Comparison of ENCODE assay signal across 9 mouse cellular contexts in genomic region chr9:62549809-62550208, GRCm38 (mm10). TPM values are rescaled to one million over a fixed set of nuclear protein-coding genes. Genes with fewer than 3 reads are reported as not detected.
DNase-seq lines count a peak whose midpoint lies in the region; ATAC-seq and TF ChIP-seq lines count a peak whose summit lies in the region.
"Had no signal": no experiment of that assay in that cellular context is flagged by ENCODE, and none has a peak within 500 bp of the region (broad histone marks: within the 10 kb centered on the region; RNA-seq: fewer than 3 reads in every experiment).

No protein-coding gene starts in this region.

- H3K27me3 ChIP-seq in MEL (ENCODE audit: control insufficient read depth in 1 of 2, insufficient read depth in 2 of 2, low read length in 2 of 2): peaks cover 0 to 1% of the 10 kb centered on the region in 2 experiments; a peak in 2 of 4 replicates
- H3K27me3 ChIP-seq in forebrain, embryonic 14.5 days (replicated peaks; ENCODE audit: control insufficient read depth, insufficient read depth, low read length): no peaks in the 10 kb centered on the region

- peak; percentile 48 for ATAC-seq in forebrain, embryonic 14.5 days

- TF ChIP-seq EP300 in MEL (IDR thresholded peaks at IDR 0.05; ENCODE audit: low read depth in 1 of 2, low read length in 2 of 2): no peak

- no peak for TF ChIP-seq POLR2A in MEL (IDR thresholded peaks at IDR 0.05; ENCODE audit: control insufficient read depth in 1 of 2, insufficient read depth in 1 of 2, low read depth in 1 of 2, low read length in 2 of 2, poor library complexity in 1 of 2)

- H3K4me3 ChIP-seq in MEL (ENCODE audit: control insufficient read depth in 1 of 2, insufficient read depth in 1 of 2, low read depth in 2 of 2, low read length in 2 of 2): no peak overlapping the region
- no peak overlapping the region for H3K4me3 ChIP-seq in forebrain, embryonic 14.5 days (ENCODE audit: low read depth, low read length)
- H3K4me3 ChIP-seq: limb, embryonic 12.5 days had no signal

- H3K27ac ChIP-seq in MEL (ENCODE audit: control insufficient read depth, low read depth, low read length): no peak overlapping the region
- H3K27ac ChIP-seq in forebrain, embryonic 14.5 days (ENCODE audit: low read depth, low read length): no peak overlapping the region
- H3K27ac ChIP-seq: limb, embryonic 12.5 days had no signal

- no peak overlapping the region for H3K9ac ChIP-seq in MEL (ENCODE audit: control insufficient read depth, low read depth, low read length, poor library complexity, severe bottlenecking)
- H3K9ac ChIP-seq in forebrain, embryonic 14.5 days (ENCODE audit: low read length): no peak overlapping the region
- H3K9ac ChIP-seq: limb, embryonic 12.5 days had no signal

- TF ChIP-seq CTCF in MEL (IDR thresholded peaks at IDR 0.05 in 2 of 3, conservative IDR thresholded peaks at IDR 0.05 in 1 of 3; ENCODE audit: control insufficient read depth in 1 of 3, insufficient read depth in 1 of 3, low read depth in 2 of 3, low read length in 3 of 3, poor library complexity in 1 of 3, severe bottlenecking in 1 of 3): peak; percentile 74 to 97 (median 96)

- TF ChIP-seq RAD21 in MEL (IDR thresholded peaks at IDR 0.05; ENCODE audit: low read depth, low read length): peak; percentile 87

- H3K79me2 ChIP-seq in MEL (ENCODE audit: control insufficient read depth, insufficient read depth, low read length, poor library complexity): no peaks in the 10 kb centered on the region

- no peaks in the 10 kb centered on the region for H3K36me3 ChIP-seq in MEL (ENCODE audit: control insufficient read depth in 1 of 2, insufficient read depth in 2 of 2, low read length in 2 of 2)
- no peaks in the 10 kb centered on the region for H3K36me3 ChIP-seq in forebrain, embryonic 14.5 days (ENCODE audit: control insufficient read depth, insufficient read depth, low read length)
- H3K36me3 ChIP-seq: limb, embryonic 12.5 days had no signal

- 3% methylated on average over 8 of the region's 8 CpGs for whole genome bisulfite sequencing in forebrain, embryonic 14.5 days

- H3K9me3 ChIP-seq in MEL (replicated peaks; ENCODE audit: insufficient read depth, low read length): no peaks in the 10 kb centered on the region
- no peaks in the 10 kb centered on the region for H3K9me3 ChIP-seq in forebrain, embryonic 14.5 days (replicated peaks; ENCODE audit: control insufficient read depth, low read length)
- H3K9me3 ChIP-seq: limb, embryonic 12.5 days had no signal

- DNase-seq in MEL (ENCODE audit: low read depth, low spot score): peak; percentile 70
- DNase-seq in c-Kit-positive CD71-positive TER-119-positive erythroid progenitor cells, embryonic 14.5 days (ENCODE audit: low spot score): peak; percentile 61
- peak; percentile 91 for DNase-seq in forebrain, embryonic 14.5 days (ENCODE audit: low spot score)
- DNase-seq in heart, postnatal 25 days (ENCODE audit: low spot score): peak; percentile 74
- peak; percentile 87 to 99 for DNase-seq in layer of hippocampus, adult 8-10 months (ENCODE audit: low spot score in 2 of 2)
- DNase-seq in lung, postnatal 14 days: peak; percentile 94
- DNase-seq in retina, postnatal 1 day: peak; percentile 90
- peak; percentile 77 to 87 for DNase-seq in thymus, postnatal 36 days

- no peak overlapping the region for H3K4me2 ChIP-seq in forebrain, embryonic 14.5 days (ENCODE audit: low read length)
- H3K4me2 ChIP-seq: limb, embryonic 12.5 days had no signal

- intact Hi-C loops in heart, postnatal 25 days (cut with DNase I): loop anchor here (1.0 to 10.0 kb wide), 4 partner anchors 80 to 255 kb away; no protein-coding TSS in a partner anchor

- no peaks in the 10 kb centered on the region for H3K4me1 ChIP-seq in MEL (ENCODE audit: control insufficient read depth in 1 of 2, insufficient read depth in 2 of 2, low read length in 2 of 2)
- H3K4me1 ChIP-seq in forebrain, embryonic 14.5 days (ENCODE audit: control insufficient read depth, insufficient read depth, low read length): peaks cover 18% of the 10 kb centered on the region

TF ChIP-seq in MEL, 35 proteins besides CTCF, POLR2A, EP300 and RAD21:
- TF ChIP-seq MYC (IDR thresholded peaks at IDR 0.05; ENCODE audit: low read depth, low read length) (no peak), ZC3H11A (IDR thresholded peaks at IDR 0.05; ENCODE audit: low read depth, low read length) (peak; percentile 84), SMC3 (IDR thresholded peaks at IDR 0.05; ENCODE audit: low read depth, low read length) (peak; percentile 97)

RNA-seq across cellular contexts. Expression of gene Coro2b, which starts 13.0 kb away (rescaled TPM):
- total RNA-seq in MEL (2012; rRNA removed): not detected in 2 replicates
- polyA plus RNA-seq in MEL (2012; ENCODE audit: insufficient read depth in 1 of 2, insufficient read length in 2 of 2, low read depth in 1 of 2, low replicate concordance in 2 of 2, missing spikeins in 1 of 2): not detected
- 29.0 and 33.2 TPM in 2 replicates for polyA plus RNA-seq in forebrain, embryonic 14.5 days (2014; fragmentation: Nextera tagmentation; extraction: Ambion mirVana)
- total RNA-seq in heart, postnatal 25 days (2021): 10 to 100 TPM in 1 of 2 experiments, 1 to 10 TPM in 1; 9.5 to 15.1 TPM
- 100 to 1,000 TPM; 201 to 245 (median 216) TPM for total RNA-seq in layer of hippocampus, adult 8-10 months (2022)

Comparison
In these comparisons a context has a peak if more than half of its experiments do, and no peak if none do; other contexts are left out.
1. RNA of gene Coro2b, which starts 13.0 kb away (total RNA-seq): 201 to 245 TPM in layer of hippocampus, adult 8-10 months; 9.5 to 15.1 TPM in heart, postnatal 25 days and not detected in MEL; every median in the first group is over 10 times any median in the second.
2. Peak in every context shown above with its lines, with median percentiles within 50 percentile points of each other: DNase-seq.